Mouse (Mus musculus): ENCODE data around the gene Rsph3a. TPM values are rescaled to one million over a fixed set of nuclear protein-coding genes. Genes with fewer than 3 reads are reported as not detected.
"Not testable (repeated sequence)": the region's sequence is repeated elsewhere in the genome, so short reads cannot be mapped to it uniquely, and the experiment has no call there.

Rsph3a gene
- polyA plus RNA-seq (2014; fragmentation: Nextera tagmentation; extraction: Ambion mirVana) = 73.8 and 87.7 TPM in 2 replicates

DNA sequence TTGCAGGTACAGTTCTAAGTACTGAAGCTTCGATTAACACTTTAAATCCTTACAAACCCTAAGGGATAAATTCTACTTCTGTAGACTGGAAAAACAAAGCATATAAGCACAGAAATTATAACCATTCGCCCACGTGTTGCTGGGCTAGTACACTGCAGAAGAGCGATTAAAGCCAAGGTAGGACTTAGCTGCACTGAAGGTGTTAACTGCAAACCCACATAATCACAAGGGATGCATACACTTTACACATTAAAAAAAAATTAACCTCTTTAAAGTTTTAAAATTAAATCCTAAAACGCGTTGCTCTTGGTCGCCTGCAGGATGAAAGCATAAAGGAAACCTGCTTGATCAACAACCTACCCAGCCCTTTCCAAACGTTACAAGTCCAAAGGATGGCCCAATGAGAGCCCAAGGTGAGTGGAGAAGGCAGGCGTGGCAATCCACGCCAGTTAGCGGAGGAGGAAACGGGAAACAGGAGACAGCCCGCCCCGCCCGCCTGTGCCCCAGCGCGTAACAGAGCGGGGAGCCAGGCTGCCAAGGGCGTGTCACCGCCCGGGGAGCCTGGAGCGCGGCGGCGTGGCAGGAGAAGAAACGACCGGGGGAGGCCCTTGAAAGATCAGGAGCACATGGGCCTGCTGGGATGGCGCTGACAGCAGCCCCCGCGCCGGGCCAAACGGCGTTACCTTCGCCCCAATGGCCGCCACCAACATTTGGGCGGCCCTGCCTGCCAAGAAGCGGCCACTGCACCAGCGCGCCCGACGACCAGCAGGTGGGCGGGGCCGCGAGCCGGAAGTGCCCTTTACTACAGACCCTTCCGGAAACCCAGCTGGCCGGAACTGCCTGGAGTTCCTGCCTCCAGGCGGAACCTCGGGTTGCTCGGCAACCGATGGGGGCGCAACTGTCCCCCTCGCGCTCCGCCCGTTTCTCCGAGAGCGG lies at the start of gene Rsph3a:
Gene Rsph3a (plus strand): TSS at position 498 of the 936 bp plus-strand sequence.
- peak within 1 kb of the TSS; percentile 78 for H3K27ac ChIP-seq (ENCODE audit: low read depth, low read length)
- WGBS = 4% methylated on average over 51 of the region's 58 CpGs
- H3K4me3 ChIP-seq (ENCODE audit: low read depth, low read length) = peak within 1 kb of the TSS; percentile 48
- not testable (repeated sequence) for H3K27me3 ChIP-seq (replicated peaks; ENCODE audit: control insufficient read depth, insufficient read depth, low read length); H3K36me3 ChIP-seq (ENCODE audit: control insufficient read depth, insufficient read depth, low read length); H3K9me3 ChIP-seq (replicated peaks; ENCODE audit: control insufficient read depth, low read length); H3K4me1 ChIP-seq (ENCODE audit: control insufficient read depth, insufficient read depth, low read length)
- ATAC-seq = peak; percentile 99
- peak; percentile 92 for DNase-seq (ENCODE audit: low spot score)
- H3K4me2 ChIP-seq (ENCODE audit: low read length) = peak within 1 kb of the TSS; percentile 55
- H3K9ac ChIP-seq (ENCODE audit: low read length) = peak within 1 kb of the TSS; percentile 65

GRCm38 (mm10) chr17:7896047-7896635 lies 49.3 kb upstream of the Rsph3a start:
- H3K4me2 ChIP-seq (ENCODE audit: low read length) = no peak overlapping the region
- no peak overlapping the region for H3K4me3 ChIP-seq (ENCODE audit: low read depth, low read length)
- H3K9ac ChIP-seq (ENCODE audit: low read length) = no peak overlapping the region
- no peaks in the 10 kb centered on the region for H3K9me3 ChIP-seq (replicated peaks; ENCODE audit: control insufficient read depth, low read length)
- ATAC-seq (no peak; the same call in 1 of the 2 replicates), DNase-seq (ENCODE audit: low spot score) (peak; percentile 36)
- H3K4me1 ChIP-seq (ENCODE audit: control insufficient read depth, insufficient read depth, low read length) = no peaks in the 10 kb centered on the region
- no peaks in the 10 kb centered on the region for H3K36me3 ChIP-seq (ENCODE audit: control insufficient read depth, insufficient read depth, low read length)
- WGBS = 76% methylated on average over 10 of the region's 10 CpGs
- no peak overlapping the region for H3K27ac ChIP-seq (ENCODE audit: low read depth, low read length)
- H3K27me3 ChIP-seq (replicated peaks; ENCODE audit: control insufficient read depth, insufficient read depth, low read length) = no peaks in the 10 kb centered on the region

GRCm38 (mm10) chr17:7897120-7897519 lies 48.3 kb upstream of the Rsph3a start:
- H3K4me2 ChIP-seq (ENCODE audit: low read length) = no peak overlapping the region
- no peak overlapping the region for H3K9ac ChIP-seq (ENCODE audit: low read length)
- H3K27me3 ChIP-seq (replicated peaks; ENCODE audit: control insufficient read depth, insufficient read depth, low read length) = no peaks in the 10 kb centered on the region
- peaks cover under 1% of the 10 kb centered on the region; the same call in 1 of the 2 replicates for H3K4me1 ChIP-seq (ENCODE audit: control insufficient read depth, insufficient read depth, low read length)
- no peaks in the 10 kb centered on the region for H3K9me3 ChIP-seq (replicated peaks; ENCODE audit: control insufficient read depth, low read length)
- ATAC-seq (no peak), DNase-seq (ENCODE audit: low spot score) (no peak)
- no peaks in the 10 kb centered on the region for H3K36me3 ChIP-seq (ENCODE audit: control insufficient read depth, insufficient read depth, low read length)
- H3K4me3 ChIP-seq (ENCODE audit: low read depth, low read length) = no peak overlapping the region
- 84% methylated on average over 11 of the region's 11 CpGs for WGBS
- no peak overlapping the region for H3K27ac ChIP-seq (ENCODE audit: low read depth, low read length)

- ATAC-seq (no peak), DNase-seq (ENCODE audit: low spot score) (no peak)
- H3K36me3 ChIP-seq (ENCODE audit: control insufficient read depth, insufficient read depth, low read length) = no peaks in the 10 kb centered on the region
- H3K4me1 ChIP-seq (ENCODE audit: control insufficient read depth, insufficient read depth, low read length) = peaks cover 4% of the 10 kb centered on the region; the same call in 1 of the 2 replicates
- WGBS = 83% methylated on average over 4 of the region's 4 CpGs
- H3K27me3 ChIP-seq (replicated peaks; ENCODE audit: control insufficient read depth, insufficient read depth, low read length) = no peaks in the 10 kb centered on the region
- H3K27ac ChIP-seq (ENCODE audit: low read depth, low read length) = no peak overlapping the region
- no peak overlapping the region for H3K4me3 ChIP-seq (ENCODE audit: low read depth, low read length)
- no peak overlapping the region for H3K9ac ChIP-seq (ENCODE audit: low read length)
- H3K4me2 ChIP-seq (ENCODE audit: low read length) = no peak overlapping the region
- H3K9me3 ChIP-seq (replicated peaks; ENCODE audit: control insufficient read depth, low read length) = no peaks in the 10 kb centered on the region
Observed at GRCm38 (mm10) chr17:7897756-7898155, 47.7 kb upstream of the Rsph3a start.

DNA sequence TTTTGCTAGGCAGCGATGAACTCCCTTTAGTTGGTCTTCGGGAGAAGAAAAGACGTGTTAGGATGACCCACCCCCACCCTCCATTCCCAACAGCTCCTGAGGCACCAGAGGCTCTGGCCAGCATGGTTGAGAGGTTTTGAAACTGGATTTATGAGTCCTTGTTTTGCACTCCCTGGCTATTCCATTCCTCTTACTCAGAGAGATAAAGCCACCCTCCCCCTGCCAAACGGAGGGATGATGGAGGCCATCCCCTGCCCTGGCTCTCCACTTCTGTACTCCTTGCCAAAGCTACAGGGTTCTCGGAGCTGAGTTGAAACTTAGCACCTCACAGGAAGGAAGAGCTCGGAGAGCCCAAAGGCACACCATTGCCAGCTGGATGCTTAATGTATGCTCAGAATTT lies 46.2 kb upstream of the Rsph3a start:
- Histone ChIP-seq H3K27ac (ENCODE audit: low read depth, low read length) (no peak overlapping the region), H3K4me1 (ENCODE audit: control insufficient read depth, insufficient read depth, low read length) (peaks cover 4% of the 10 kb centered on the region; the same call in 1 of the 2 replicates), H3K4me3 (ENCODE audit: low read depth, low read length) (no peak overlapping the region), H3K9ac (ENCODE audit: low read length) (no peak overlapping the region), H3K36me3 (ENCODE audit: control insufficient read depth, insufficient read depth, low read length) (no peaks in the 10 kb centered on the region), H3K4me2 (ENCODE audit: low read length) (no peak overlapping the region), H3K27me3 (replicated peaks; ENCODE audit: control insufficient read depth, insufficient read depth, low read length) (no peaks in the 10 kb centered on the region), H3K9me3 (replicated peaks; ENCODE audit: control insufficient read depth, low read length) (no peaks in the 10 kb centered on the region)
- DNase-seq (ENCODE audit: low spot score) (no peak), ATAC-seq (no peak)
- WGBS = 83% methylated on average over 6 of the region's 6 CpGs

DNA sequence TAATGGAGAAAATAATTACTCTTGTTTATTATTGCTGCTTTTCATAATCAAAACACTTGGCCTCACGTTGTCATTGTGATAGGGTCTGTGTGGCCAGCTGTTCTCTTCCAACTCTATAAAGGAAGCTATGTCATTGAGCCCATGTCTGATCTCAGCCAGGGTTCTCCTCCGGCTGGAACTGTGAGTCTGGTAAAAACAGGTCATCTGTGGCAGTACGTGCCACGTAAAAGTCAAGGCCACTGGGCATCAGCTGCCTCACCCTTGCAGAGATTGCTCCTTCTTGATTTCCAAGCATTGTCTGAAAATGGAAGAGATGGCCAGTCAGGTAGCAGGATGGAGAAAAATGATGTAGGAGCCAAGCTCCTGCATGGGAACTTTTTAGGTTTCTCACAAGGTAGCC lies 45.5 kb upstream of the Rsph3a start:
- H3K4me1 ChIP-seq (ENCODE audit: control insufficient read depth, insufficient read depth, low read length) = peaks cover 4% of the 10 kb centered on the region; the same call in 1 of the 2 replicates
- no peak overlapping the region for H3K4me2 ChIP-seq (ENCODE audit: low read length)
- H3K4me3 ChIP-seq (ENCODE audit: low read depth, low read length) = no peak overlapping the region
- no peak for ATAC-seq
- H3K36me3 ChIP-seq (ENCODE audit: control insufficient read depth, insufficient read depth, low read length) = no peaks in the 10 kb centered on the region
- 78% methylated on average over 4 of the region's 4 CpGs for WGBS
- no peaks in the 10 kb centered on the region for H3K27me3 ChIP-seq (replicated peaks; ENCODE audit: control insufficient read depth, insufficient read depth, low read length)
- H3K27ac ChIP-seq (ENCODE audit: low read depth, low read length) = no peak overlapping the region
- no peak for DNase-seq (ENCODE audit: low spot score)
- H3K9me3 ChIP-seq (replicated peaks; ENCODE audit: control insufficient read depth, low read length) = no peaks in the 10 kb centered on the region
- no peak overlapping the region for H3K9ac ChIP-seq (ENCODE audit: low read length)

DNA sequence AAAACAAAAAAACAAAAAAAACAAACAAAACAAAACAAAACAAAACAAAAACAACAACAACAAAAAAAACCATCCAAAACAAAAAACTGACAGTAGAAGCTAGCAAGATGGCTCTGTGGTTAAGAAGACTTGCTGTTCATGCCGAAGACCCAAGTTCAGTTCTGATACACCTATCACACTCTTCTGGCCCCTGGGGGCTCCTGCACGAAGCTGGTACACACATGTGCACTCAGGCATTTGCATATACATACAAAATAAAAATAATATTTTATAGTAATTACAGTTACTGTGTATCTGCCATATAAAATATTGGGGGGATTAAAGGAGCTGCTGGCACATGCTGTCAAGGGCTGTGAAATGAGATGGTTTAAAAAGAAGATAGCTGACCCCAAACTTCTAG lies 43.9 kb upstream of the Rsph3a start:
- Histone ChIP-seq H3K27me3 (replicated peaks; ENCODE audit: control insufficient read depth, insufficient read depth, low read length) (no peaks in the 10 kb centered on the region), H3K27ac (ENCODE audit: low read depth, low read length) (no peak overlapping the region), H3K4me3 (ENCODE audit: low read depth, low read length) (no peak overlapping the region), H3K9ac (ENCODE audit: low read length) (no peak overlapping the region), H3K4me1 (ENCODE audit: control insufficient read depth, insufficient read depth, low read length) (peaks cover 4% of the 10 kb centered on the region; the same call in 1 of the 2 replicates), H3K4me2 (ENCODE audit: low read length) (no peak overlapping the region), H3K36me3 (ENCODE audit: control insufficient read depth, insufficient read depth, low read length) (no peaks in the 10 kb centered on the region), H3K9me3 (replicated peaks; ENCODE audit: control insufficient read depth, low read length) (no peaks in the 10 kb centered on the region)
- no peak for DNase-seq (ENCODE audit: low spot score)
- WGBS = 80% methylated on average over 2 of the region's 2 CpGs
- no peak for ATAC-seq

- DNase-seq (ENCODE audit: low spot score) = peak; percentile 69
- Histone ChIP-seq H3K36me3 (ENCODE audit: control insufficient read depth, insufficient read depth, low read length) (no peaks in the 10 kb centered on the region), H3K27me3 (replicated peaks; ENCODE audit: control insufficient read depth, insufficient read depth, low read length) (no peaks in the 10 kb centered on the region), H3K4me1 (ENCODE audit: control insufficient read depth, insufficient read depth, low read length) (peaks cover 4% of the 10 kb centered on the region; the same call in 1 of the 2 replicates), H3K9ac (ENCODE audit: low read length) (no peak overlapping the region), H3K27ac (ENCODE audit: low read depth, low read length) (no peak overlapping the region), H3K4me3 (ENCODE audit: low read depth, low read length) (no peak overlapping the region), H3K4me2 (ENCODE audit: low read length) (no peak overlapping the region), H3K9me3 (replicated peaks; ENCODE audit: control insufficient read depth, low read length) (no peaks in the 10 kb centered on the region)
- WGBS = 61% methylated on average over 3 of the region's 3 CpGs
- no peak for ATAC-seq
Observed at GRCm38 (mm10) chr17:7902362-7902761, 43.1 kb upstream of the Rsph3a start.

GRCm38 (mm10) chr17:7904992-7905391 lies 40.4 kb upstream of the Rsph3a start:
- Histone ChIP-seq H3K4me2 (ENCODE audit: low read length) (no peak overlapping the region), H3K4me1 (ENCODE audit: control insufficient read depth, insufficient read depth, low read length) (peaks cover 4% of the 10 kb centered on the region; the same call in 1 of the 2 replicates), H3K4me3 (ENCODE audit: low read depth, low read length) (no peak overlapping the region), H3K27me3 (replicated peaks; ENCODE audit: control insufficient read depth, insufficient read depth, low read length) (no peaks in the 10 kb centered on the region), H3K36me3 (ENCODE audit: control insufficient read depth, insufficient read depth, low read length) (no peaks in the 10 kb centered on the region), H3K9me3 (replicated peaks; ENCODE audit: control insufficient read depth, low read length) (no peaks in the 10 kb centered on the region), H3K9ac (ENCODE audit: low read length) (no peak overlapping the region), H3K27ac (ENCODE audit: low read depth, low read length) (no peak overlapping the region)
- ATAC-seq (no peak), DNase-seq (ENCODE audit: low spot score) (no peak)
- 26% methylated on average over 2 of the region's 2 CpGs for WGBS

All from forebrain, embryonic 14.5 days (tissue).